Mouse (Mus musculus) CH12.LX (cell line): ENCODE results near the gene Nhlrc3. TPM values are rescaled to one million over a fixed set of nuclear protein-coding genes. Genes with fewer than 3 reads are reported as not detected.
A peak's percentile ranks its signal among the peaks of the same experiment; 100 is the strongest.

ENCODE experiments used
- DNase-seq: peaks from one replicate; pipeline ENCODE4 v3.0.0-alpha.2; 2013; ENCODE audit errors: extremely low read depth
- H3K27ac ChIP-seq: 2 replicates; pipeline ENCODE4 v1.5.1; 2012; ENCODE audit warnings: low read depth, mild to moderate bottlenecking, control low read depth, moderate library complexity; ENCODE audit not compliant: insufficient read depth
- H3K27me3 ChIP-seq: replicated peaks from 2 replicates; pipeline ENCODE3; 2012; ENCODE audit warnings: inconsistent platforms
- H3K36me3 ChIP-seq, 2 experiments: replicated peaks in 1 of 2; 2 replicates each; pipeline versions ENCODE3 to v1.6.1; 2012; ENCODE audit warnings: inconsistent platforms in 1 of 2, low read length in 1 of 2, mild to moderate bottlenecking in 1 of 2, mixed read lengths in 1 of 2, moderate library complexity in 1 of 2; ENCODE audit not compliant: control insufficient read depth in 1 of 2, insufficient read depth in 1 of 2
- H3K4me1 ChIP-seq, 2 experiments: 2 replicates each; pipeline ENCODE4 v1.6.1; 2012; ENCODE audit warnings: inconsistent platforms in 1 of 2, moderate library complexity in 1 of 2; ENCODE audit not compliant: insufficient read depth in 2 of 2, control insufficient read depth in 1 of 2
- H3K4me2 ChIP-seq: 2 replicates; pipeline ENCODE4 v1.6.1; 2012; ENCODE audit warnings: low read depth, mild to moderate bottlenecking, control low read depth; ENCODE audit not compliant: poor library complexity, insufficient read depth, severe bottlenecking
- H3K4me3 ChIP-seq, 3 experiments: fragments of 150-350 bp in 1 of 3; sonication (generic) in 1 of 3; replicated peaks in 1 of 3; 2 replicates each; pipeline versions ENCODE3 to v1.5.1; 2011 to 2012; ENCODE audit warnings: low read depth in 2 of 3, low read length in 2 of 3, mild to moderate bottlenecking in 2 of 3, moderate library complexity in 2 of 3, control low read depth in 1 of 3, improper control_type of control experiment in 1 of 3, inconsistent platforms in 1 of 3, mixed read lengths in 1 of 3; ENCODE audit not compliant: poor library complexity in 1 of 3
- H3K79me2 ChIP-seq: replicated peaks from 2 replicates; pipeline ENCODE4 v1.6.1; 2012; ENCODE audit warnings: mild to moderate bottlenecking, moderate library complexity; ENCODE audit not compliant: control insufficient read depth, poor library complexity, insufficient read depth, severe bottlenecking; ENCODE audit errors: extremely low read depth
- H3K9ac ChIP-seq: 2 replicates; pipeline ENCODE4 v1.6.1; 2012; ENCODE audit warnings: low read depth, mild to moderate bottlenecking, control low read depth, moderate library complexity; ENCODE audit not compliant: insufficient read depth
- H3K9me3 ChIP-seq: replicated peaks from 2 replicates; pipeline ENCODE3; 2012; ENCODE audit warnings: low read length, inconsistent platforms, mixed read lengths
- CHD1 ChIP-seq: IDR thresholded peaks from 2 replicates; pipeline ENCODE4 v1.6.1; 2012; ENCODE audit warnings: low read depth, low read length, improper control_type of control experiment, inconsistent platforms
- CTCF ChIP-seq, 2 experiments: IDR thresholded peaks in 1 of 2; conservative IDR thresholded peaks in 1 of 2; 2 replicates each; pipeline ENCODE4 v1.5.1; 2011 to 2012; ENCODE audit warnings: low read depth in 2 of 2, low read length in 2 of 2, improper control_type of control experiment in 1 of 2, inconsistent platforms in 1 of 2, mild to moderate bottlenecking in 1 of 2, moderate library complexity in 1 of 2
- EP300 ChIP-seq: IDR thresholded peaks from 2 replicates; pipeline ENCODE4 v1.6.1; 2011; ENCODE audit warnings: low read length, improper control_type of control experiment
- ETS1 ChIP-seq: conservative IDR thresholded peaks from 2 replicates; pipeline ENCODE4 v1.6.1; 2012; ENCODE audit warnings: low read depth, mild to moderate bottlenecking, inconsistent platforms, low read length, improper control_type of control experiment, moderate library complexity
- GABPA ChIP-seq: IDR thresholded peaks from 2 replicates; pipeline ENCODE4 v1.6.1; 2012; ENCODE audit warnings: low read depth, low read length, improper control_type of control experiment, inconsistent platforms; ENCODE audit not compliant: insufficient replicate concordance
- MAFK ChIP-seq: IDR thresholded peaks from 2 replicates; pipeline ENCODE4 v1.6.1; 2011; ENCODE audit warnings: low read length, improper control_type of control experiment; ENCODE audit not compliant: insufficient replicate concordance
- MEF2A ChIP-seq: IDR thresholded peaks from 2 replicates; pipeline ENCODE4 v1.6.1; 2014; ENCODE audit warnings: low read depth, mild to moderate bottlenecking, inconsistent platforms, low read length, improper control_type of control experiment, borderline replicate concordance
- MXI1 ChIP-seq: IDR thresholded peaks from 2 replicates; pipeline ENCODE4 v1.6.1; 2011; ENCODE audit warnings: mild to moderate bottlenecking, low read depth, low read length, improper control_type of control experiment
- MYC ChIP-seq: IDR thresholded peaks from 2 replicates; pipeline ENCODE4 v1.6.1; 2011; ENCODE audit warnings: low read depth, mild to moderate bottlenecking, improper control_type of control experiment, low read length
- PAX5 ChIP-seq: IDR thresholded peaks from 2 replicates; pipeline ENCODE4 v1.6.1; 2012; ENCODE audit warnings: low read length, inconsistent platforms, mixed read lengths
- POLR2A ChIP-seq: IDR thresholded peaks from 2 replicates; pipeline ENCODE4 v1.6.1; 2011; ENCODE audit warnings: low read depth, mild to moderate bottlenecking, improper control_type of control experiment, low read length
- POLR2AphosphoS2 ChIP-seq: IDR thresholded peaks from 2 replicates; pipeline ENCODE4 v1.6.1; 2011; ENCODE audit warnings: low read depth, low read length, improper control_type of control experiment
- RAD21 ChIP-seq: IDR thresholded peaks from 2 replicates; pipeline ENCODE4 v1.6.1; 2011; ENCODE audit warnings: low read depth, mild to moderate bottlenecking, low read length, improper control_type of control experiment, moderate library complexity
- SIN3A ChIP-seq: IDR thresholded peaks from 2 replicates; pipeline ENCODE4 v1.6.1; 2012; ENCODE audit warnings: low read length, improper control_type of control experiment, inconsistent platforms
- SMC3 ChIP-seq: IDR thresholded peaks from 2 replicates; pipeline ENCODE4 v1.6.1; 2011; ENCODE audit warnings: low read depth, low read length, improper control_type of control experiment
- UBTF ChIP-seq: IDR thresholded peaks from 2 replicates; pipeline ENCODE4 v1.6.1; 2012; ENCODE audit warnings: low read depth, mild to moderate bottlenecking, inconsistent platforms, low read length, improper control_type of control experiment, moderate library complexity
- USF1 ChIP-seq: IDR thresholded peaks from 2 replicates; pipeline ENCODE4 v1.6.1; 2014; ENCODE audit warnings: low read depth, mild to moderate bottlenecking, inconsistent platforms, low read length, improper control_type of control experiment
- ZMIZ1 ChIP-seq: IDR thresholded peaks from 2 replicates; pipeline ENCODE4 v1.6.1; 2012; ENCODE audit warnings: low read depth, mild to moderate bottlenecking, inconsistent platforms, low read length, improper control_type of control experiment
- ZNF384 ChIP-seq: IDR thresholded peaks from 2 replicates; pipeline ENCODE4 v1.6.1; 2012; ENCODE audit warnings: low read depth, low read length, improper control_type of control experiment, inconsistent platforms
- dilution Hi-C: fragments of 300-500 bp; cut with MboI; formaldehyde crosslinking; loops from 2 replicates; pipeline ENCODE4 v1.14.3; 2020; ENCODE audit warnings: low sequenced_read_pairs; ENCODE audit not compliant: extremely low pct_unique_long_range_greater_than_20kb, extremely low pct_ligation_motif_present
- in situ Hi-C: fragments of 300-500 bp; cut with MboI; formaldehyde crosslinking; loops from 3 replicates; pipeline ENCODE4 v1.14.3; 2019; ENCODE audit warnings: low sequenced_read_pairs, low pct_ligation_motif_present, low pct_unique_long_range_greater_than_20kb, mixed read lengths
- polyA plus RNA-seq: library from polyadenylated mRNA; unstranded; fragments of >175 nt; gene quantifications from 2 replicates; pipeline ENCODE4 v1.2.1, GENCODE M21; 2012; ENCODE audit warnings: low read depth; ENCODE audit not compliant: insufficient read length
- total RNA-seq, 2 experiments: library from RNA; depleted of rRNA; stranded (reverse); fragments of 300-350 nt in 1 of 2; fragments of >200 nt in 1 of 2; gene quantifications; 2 replicates each; pipeline ENCODE4 v1.2.3; 2012 to 2014

The Nhlrc3 gene
- total and polyA plus RNA-seq, 3 experiments = 5.8 to 7.9 (median 7.2) TPM

DNA sequence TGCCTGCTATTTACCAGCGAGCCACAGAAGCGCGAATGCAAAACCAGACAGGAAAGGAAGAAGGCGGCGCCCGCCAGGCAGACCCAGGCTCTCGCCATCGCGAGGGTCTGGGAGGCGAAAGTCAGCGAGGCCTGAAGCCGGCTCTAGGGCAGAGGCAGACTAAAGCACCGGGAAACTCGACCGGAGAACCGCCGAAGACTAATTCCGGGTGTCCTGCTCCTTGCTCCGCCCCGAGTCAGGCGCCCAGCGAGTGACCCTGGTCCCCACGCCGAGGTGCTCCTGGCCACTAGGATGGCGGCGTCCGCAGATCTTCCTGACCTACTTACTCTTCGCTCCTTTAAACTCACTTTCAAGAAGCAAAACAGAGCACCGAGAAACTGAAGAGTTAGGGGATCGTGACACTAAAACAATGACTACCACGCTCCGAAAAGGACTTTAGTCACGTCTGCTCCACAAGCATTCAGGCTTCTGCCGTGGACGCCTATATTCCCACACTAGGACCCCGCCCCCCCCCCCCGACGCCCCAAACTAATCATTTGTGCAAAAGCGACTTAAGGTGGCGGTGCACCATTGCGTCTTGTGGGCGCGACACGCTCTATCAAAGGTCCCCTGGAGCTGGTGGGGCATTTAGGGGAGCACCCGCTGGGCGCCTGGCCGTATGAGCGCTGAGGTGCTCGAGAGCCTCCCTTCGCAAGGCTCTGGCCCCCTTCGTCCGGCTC lies at the start of gene Nhlrc3, which contains the start of gene Proser1 (continued):
- no peak; the same call in 1 of the 2 replicates for TF ChIP-seq ETS1

DNA sequence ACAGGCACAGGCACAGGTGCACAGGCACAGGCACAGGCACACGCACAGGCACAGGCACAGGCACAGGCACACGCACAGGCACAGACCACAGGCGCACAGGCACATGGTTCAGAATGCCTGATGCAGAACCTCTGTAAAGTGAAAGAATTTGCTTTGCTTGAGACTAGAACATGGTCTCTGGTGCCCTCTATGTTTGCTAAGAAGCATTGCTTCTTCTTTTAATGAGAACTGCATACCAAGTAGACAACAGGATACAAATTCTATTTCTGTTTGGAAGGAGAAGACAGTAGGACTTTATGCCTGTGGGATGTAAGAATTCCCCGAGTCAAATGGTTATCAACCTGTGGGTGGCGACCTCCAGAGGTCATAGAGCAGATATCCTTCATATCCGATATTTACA lies 39.3 kb upstream of the Nhlrc3 start:
- in situ Hi-C loops = no loop called here
- H3K4me1 ChIP-seq = peaks cover 0 to 3% of the 10 kb centered on the region in 2 experiments; a peak in 2 of 4 replicates
- no peak overlapping the region for H3K27ac ChIP-seq
- H3K79me2 ChIP-seq = no peaks in the 10 kb centered on the region
- dilution Hi-C loops = no loop called here
- DNase-seq = peak; percentile 21
- H3K27me3 ChIP-seq = no peaks in the 10 kb centered on the region
- TF ChIP-seq ZMIZ1 = no peak
- TF ChIP-seq CHD1 = no peak
- peak; percentile 72 for TF ChIP-seq RAD21
- TF ChIP-seq UBTF = no peak
- no peak for TF ChIP-seq SMC3
- TF ChIP-seq MAFK = no peak
- no peak for TF ChIP-seq GABPA
- TF ChIP-seq USF1 = no peak
- TF ChIP-seq MEF2A = no peak
- no peak for TF ChIP-seq POLR2AphosphoS2
- TF ChIP-seq CTCF (conservative IDR thresholded peaks at IDR 0.05 in 1 of 2, IDR thresholded peaks at IDR 0.05 in 1 of 2; ENCODE audit: low read depth in 2 of 2, low read length in 2 of 2) = peak; percentile 36 to 70; a peak in 3 of 4 replicates
- no peak for TF ChIP-seq ZNF384
- no peak for TF ChIP-seq POLR2A
- H3K4me3 ChIP-seq = no peak overlapping the region
- no peaks in the 10 kb centered on the region for H3K36me3 ChIP-seq
- H3K4me2 ChIP-seq = no peak overlapping the region
- no peak overlapping the region for H3K9ac ChIP-seq
- no peaks in the 10 kb centered on the region for H3K9me3 ChIP-seq

DNA sequence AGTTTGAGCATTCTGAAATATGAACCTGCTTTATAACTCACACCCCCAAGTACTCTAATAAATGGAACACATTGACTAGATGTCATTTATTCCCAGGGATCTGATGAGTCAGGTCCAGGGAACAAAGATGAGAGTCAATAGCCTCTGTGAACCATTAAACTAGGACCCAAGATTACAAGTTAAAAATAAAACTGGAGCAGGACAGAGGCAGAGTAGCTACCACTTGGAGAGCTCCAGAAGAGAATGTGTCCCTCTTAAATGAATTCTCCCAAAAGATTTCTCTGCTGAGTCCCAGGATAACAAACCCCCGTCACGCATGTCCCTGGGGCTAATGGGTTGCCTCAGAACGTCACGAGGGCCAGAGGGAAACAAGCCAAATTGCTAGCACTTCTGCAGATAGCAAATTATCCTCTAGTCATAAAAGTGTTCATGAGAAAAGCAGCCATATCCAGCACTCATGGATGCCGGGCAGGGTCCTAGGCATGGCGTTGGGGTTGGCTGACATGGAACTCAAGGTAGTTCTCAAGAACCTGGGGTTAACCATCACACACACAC lies 35.3 kb upstream of the Nhlrc3 start:
- Histone ChIP-seq H3K27me3 (no peaks in the 10 kb centered on the region), H3K27ac (no peak overlapping the region), H3K4me2 (no peak overlapping the region), H3K4me3 (no peak overlapping the region), H3K36me3 (no peaks in the 10 kb centered on the region), H3K79me2 (no peaks in the 10 kb centered on the region), H3K9ac (no peak overlapping the region), H3K4me1 (peaks cover 0 to 3% of the 10 kb centered on the region in 2 experiments; a peak in 2 of 4 replicates), H3K9me3 (no peaks in the 10 kb centered on the region)
- in situ Hi-C loops = no loop called here
- dilution Hi-C loops = no loop called here
- no peak for TF ChIP-seq PAX5
- TF ChIP-seq CTCF (conservative IDR thresholded peaks at IDR 0.05 in 1 of 2, IDR thresholded peaks at IDR 0.05 in 1 of 2; ENCODE audit: low read depth in 2 of 2, low read length in 2 of 2) = no peak
- no peak for TF ChIP-seq EP300
- TF ChIP-seq MXI1 = no peak
- no peak for TF ChIP-seq MYC
- no peak for TF ChIP-seq SIN3A
- DNase-seq = no peak
